Mouse (Mus musculus): ENCODE measurements around the gene Dnase1. TPM values are rescaled to one million over a fixed set of nuclear protein-coding genes. Genes with fewer than 3 reads are reported as not detected.
"Not testable (repeated sequence)": the region's sequence is repeated elsewhere in the genome, so short reads cannot be mapped to it uniquely, and the experiment has no call there.

Dnase1 gene
- polyA plus RNA-seq, 1 experiment from 2014 or later: 0.76 TPM

GRCm38 (mm10) chr16:4068588-4068987 is 31.8 kb downstream of the Dnase1 start:
- H3K9me3 ChIP-seq (ENCODE audit: low read length): no peaks in the 10 kb centered on the region
- TF ChIP-seq CTCF (IDR thresholded peaks at IDR 0.05): peak; percentile 86
- no peak for TF ChIP-seq EP300 (IDR thresholded peaks at IDR 0.05)
- peak; percentile 77 for DNase-seq (ENCODE audit: low spot score)
- no peaks in the 10 kb centered on the region for H3K27me3 ChIP-seq (replicated peaks; ENCODE audit: insufficient read depth, low read length)
- 46% methylated on average over 8 of the region's 8 CpGs for WGBS
- no peaks in the 10 kb centered on the region for H3K4me1 ChIP-seq (ENCODE audit: insufficient read depth, low read depth, low read length)
- no peak overlapping the region for H3K27ac ChIP-seq (ENCODE audit: low read length)
- no peak overlapping the region for H3K4me3 ChIP-seq (ENCODE audit: low read depth, low read length)
- ATAC-seq: peak; percentile 64
- peaks cover 19% of the 10 kb centered on the region for H3K36me3 ChIP-seq (ENCODE audit: insufficient read depth, low read length)
- H3K9ac ChIP-seq (replicated peaks; ENCODE audit: low read depth): no peak overlapping the region
- H3K4me2 ChIP-seq (replicated peaks; ENCODE audit: low read depth, low read length): no peak overlapping the region

GRCm38 (mm10) chr16:4074297-4074696 is 37.6 kb downstream of the Dnase1 start:
- no peak for ATAC-seq
- Histone ChIP-seq H3K27ac (ENCODE audit: low read length) (no peak overlapping the region), H3K4me3 (ENCODE audit: low read depth, low read length) (no peak overlapping the region), H3K9ac (replicated peaks; ENCODE audit: low read depth) (no peak overlapping the region), H3K4me2 (replicated peaks; ENCODE audit: low read depth, low read length) (no peak overlapping the region), H3K4me1 (ENCODE audit: insufficient read depth, low read depth, low read length) (no peaks in the 10 kb centered on the region; the same call in 1 of the 2 replicates), H3K36me3 (ENCODE audit: insufficient read depth, low read length) (no peaks in the 10 kb centered on the region), H3K9me3 (ENCODE audit: low read length) (no peaks in the 10 kb centered on the region), H3K27me3 (replicated peaks; ENCODE audit: insufficient read depth, low read length) (no peaks in the 10 kb centered on the region)
- TF ChIP-seq CTCF (IDR thresholded peaks at IDR 0.05): no peak
- TF ChIP-seq EP300 (IDR thresholded peaks at IDR 0.05): no peak
- 48% methylated on average over 6 of the region's 6 CpGs for WGBS
- DNase-seq (ENCODE audit: low spot score): no peak

GRCm38 (mm10) chr16:4074836-4075235 is 38.1 kb downstream of the Dnase1 start:
- ATAC-seq: no peak
- Histone ChIP-seq H3K4me1 (ENCODE audit: insufficient read depth, low read depth, low read length) (no peaks in the 10 kb centered on the region; the same call in 1 of the 2 replicates), H3K9me3 (ENCODE audit: low read length) (no peaks in the 10 kb centered on the region), H3K4me2 (replicated peaks; ENCODE audit: low read depth, low read length) (no peak overlapping the region), H3K27me3 (replicated peaks; ENCODE audit: insufficient read depth, low read length) (no peaks in the 10 kb centered on the region), H3K4me3 (ENCODE audit: low read depth, low read length) (no peak overlapping the region), H3K36me3 (ENCODE audit: insufficient read depth, low read length) (no peaks in the 10 kb centered on the region), H3K27ac (ENCODE audit: low read length) (no peak overlapping the region), H3K9ac (replicated peaks; ENCODE audit: low read depth) (no peak overlapping the region)
- WGBS: 68% methylated on average over 3 of the region's 3 CpGs
- DNase-seq (ENCODE audit: low spot score): no peak
- no peak for TF ChIP-seq EP300 (IDR thresholded peaks at IDR 0.05)
- no peak for TF ChIP-seq CTCF (IDR thresholded peaks at IDR 0.05)

GRCm38 (mm10) chr16:4077384-4078061 is 40.8 kb downstream of the Dnase1 start, which contains the start of gene Trap1:
Gene Trap1, minus strand, starts transcription at chr16:4077827.
- WGBS: under 1% methylated on average over 58 of the region's 58 CpGs
- TF ChIP-seq CTCF (IDR thresholded peaks at IDR 0.05) (no peak), EP300 (IDR thresholded peaks at IDR 0.05) (no peak)
- Histone ChIP-seq H3K4me3 (ENCODE audit: low read depth, low read length) (peak within 1 kb of the TSS; percentile 85), H3K9me3 (ENCODE audit: low read length) (no peaks in the 10 kb centered on the region), H3K4me2 (replicated peaks; ENCODE audit: low read depth, low read length) (peak within 1 kb of the TSS; percentile 71), H3K36me3 (ENCODE audit: insufficient read depth, low read length) (no peaks in the 10 kb centered on the region), H3K4me1 (ENCODE audit: insufficient read depth, low read depth, low read length) (no peaks in the 10 kb centered on the region; the same call in 1 of the 2 replicates), H3K27me3 (replicated peaks; ENCODE audit: insufficient read depth, low read length) (no peaks in the 10 kb centered on the region), H3K27ac (ENCODE audit: low read length) (peak within 1 kb of the TSS; percentile 63), H3K9ac (replicated peaks; ENCODE audit: low read depth) (peak within 1 kb of the TSS; percentile 78)
- DNase-seq (ENCODE audit: low spot score): peak; percentile 91
- ATAC-seq: peak; percentile 97

GRCm38 (mm10) chr16:4078302-4078701 is 41.6 kb downstream of the Dnase1 start:
- H3K4me1 ChIP-seq (ENCODE audit: insufficient read depth, low read depth, low read length); H3K9ac ChIP-seq (replicated peaks; ENCODE audit: low read depth); DNase-seq (ENCODE audit: low spot score); H3K36me3 ChIP-seq (ENCODE audit: insufficient read depth, low read length); H3K4me3 ChIP-seq (ENCODE audit: low read depth, low read length); H3K27ac ChIP-seq (ENCODE audit: low read length); H3K27me3 ChIP-seq (replicated peaks; ENCODE audit: insufficient read depth, low read length); H3K9me3 ChIP-seq (ENCODE audit: low read length); ATAC-seq: not testable (repeated sequence)
- WGBS: 67% methylated on average over 10 of the region's 10 CpGs
- peak overlapping the region; percentile 71 for H3K4me2 ChIP-seq (replicated peaks; ENCODE audit: low read depth, low read length)

- H3K9ac ChIP-seq (replicated peaks; ENCODE audit: low read depth): no peak overlapping the region
- H3K27ac ChIP-seq (ENCODE audit: low read length): no peak overlapping the region
- H3K4me3 ChIP-seq (ENCODE audit: low read depth, low read length): no peak overlapping the region
- no peaks in the 10 kb centered on the region for H3K9me3 ChIP-seq (ENCODE audit: low read length)
- no peaks in the 10 kb centered on the region; the same call in 1 of the 2 replicates for H3K4me1 ChIP-seq (ENCODE audit: insufficient read depth, low read depth, low read length)
- no peak overlapping the region for H3K4me2 ChIP-seq (replicated peaks; ENCODE audit: low read depth, low read length)
- WGBS: 54% methylated on average over 1 of the region's 1 CpGs
- peaks cover 8% of the 10 kb centered on the region; the same call in 1 of the 2 replicates for H3K36me3 ChIP-seq (ENCODE audit: insufficient read depth, low read length)
- TF ChIP-seq EP300 (IDR thresholded peaks at IDR 0.05): no peak; the same call in 1 of the 2 replicates
- TF ChIP-seq CTCF (IDR thresholded peaks at IDR 0.05): no peak
- peak; percentile 50 for ATAC-seq
- no peaks in the 10 kb centered on the region for H3K27me3 ChIP-seq (replicated peaks; ENCODE audit: insufficient read depth, low read length)
- peak; percentile 69 for DNase-seq (ENCODE audit: low spot score)
These were observed 42.9 kb downstream of the Dnase1 start for GRCm38 (mm10) chr16:4079656-4080055.

- not testable (repeated sequence) for H3K27ac ChIP-seq (ENCODE audit: low read length); DNase-seq (ENCODE audit: low spot score); H3K4me1 ChIP-seq (ENCODE audit: insufficient read depth, low read depth, low read length); H3K4me3 ChIP-seq (ENCODE audit: low read depth, low read length); H3K27me3 ChIP-seq (replicated peaks; ENCODE audit: insufficient read depth, low read length); H3K9me3 ChIP-seq (ENCODE audit: low read length); H3K4me2 ChIP-seq (replicated peaks; ENCODE audit: low read depth, low read length); ATAC-seq; H3K9ac ChIP-seq (replicated peaks; ENCODE audit: low read depth)
- H3K36me3 ChIP-seq (ENCODE audit: insufficient read depth, low read length): peaks cover 14% of the 10 kb centered on the region
- 44% methylated on average over 3 of the region's 3 CpGs for WGBS
These were observed 43.7 kb downstream of the Dnase1 start for GRCm38 (mm10) chr16:4080419-4080818.

Measured in lung, postnatal 0 days (tissue).